Mouse (Mus musculus) heart, embryonic 16.5 days (tissue): ENCODE data around the gene Atp6v1g1. TPM values are rescaled to one million over a fixed set of nuclear protein-coding genes. Genes with fewer than 3 reads are reported as not detected.

Source experiments
- ATAC-seq: fragments of 200-750 bp; cut with Nextera tagmentation; replicated peaks from 2 replicates; pipeline ENCODE4 v1.8.0; 2017; ENCODE audit warnings: moderate number of reproducible peaks; ENCODE audit not compliant: insufficient read depth, low FRiP score; ENCODE audit errors: extremely low read depth
- H3K27ac ChIP-seq: fragments of 300-500 bp; sonication (generic); 2 replicates; pipeline ENCODE4 v1.5.1; 2014; ENCODE audit warnings: mild to moderate bottlenecking, low read length, control low read depth, moderate library complexity
- H3K27me3 ChIP-seq: fragments of 300-500 bp; sonication (generic); 2 replicates; pipeline ENCODE4 v1.6.1; 2014; ENCODE audit warnings: low read length, mixed read lengths; ENCODE audit not compliant: control insufficient read depth, insufficient read depth
- H3K36me3 ChIP-seq: fragments of 300-500 bp; sonication (generic); 2 replicates; pipeline ENCODE4 v1.6.1; 2014; ENCODE audit not compliant: control insufficient read depth, insufficient read depth
- H3K4me1 ChIP-seq: fragments of 300-500 bp; sonication (generic); 2 replicates; pipeline ENCODE4 v1.6.1; 2014; ENCODE audit warnings: low read length, mixed read lengths; ENCODE audit not compliant: control insufficient read depth, insufficient read depth
- H3K4me2 ChIP-seq: fragments of 300-500 bp; sonication (generic); 2 replicates; pipeline ENCODE4 v1.6.1; 2014; ENCODE audit warnings: low read depth, mild to moderate bottlenecking, control low read depth, low read length
- H3K4me3 ChIP-seq: fragments of 300-500 bp; sonication (generic); 2 replicates; pipeline ENCODE4 v1.5.1; 2014; ENCODE audit warnings: mild to moderate bottlenecking, control low read depth, low read length
- H3K9ac ChIP-seq: fragments of 300-500 bp; sonication (generic); 2 replicates; pipeline ENCODE4 v1.6.1; 2014; ENCODE audit warnings: low read length, control low read depth
- H3K9me3 ChIP-seq: fragments of 300-500 bp; sonication (generic); replicated peaks from 2 replicates; pipeline ENCODE4 v1.6.1; 2016; ENCODE audit warnings: low read length; ENCODE audit not compliant: control insufficient read depth
- WGBS: fragments of 180-500 bp; shearing (Covaris S2); extraction: QIAGEN DNeasy Blood & Tissue Kit; methylation state at CpG from one replicate; pipeline ENCODE4 v1.1.7; 2014; 5-methylcytosine and 5-hydroxymethylcytosine counted together
- polyA plus RNA-seq: library from polyadenylated mRNA; unstranded; fragments of >200 nt; fragmentation: Nextera tagmentation; extraction: Ambion mirVana; gene quantifications from 2 replicates; pipeline ENCODE4 v1.2.1, GENCODE M21; 2015

The Atp6v1g1 gene
- polyA plus RNA-seq, 1 experiment from 2014 or later: 238 TPM

GRCm38 (mm10) chr4:63553789-63554576 is 9.4 kb downstream of the Atp6v1g1 start:
- Histone ChIP-seq H3K9me3 (no peaks in the 10 kb centered on the region), H3K4me2 (no peak overlapping the region), H3K4me1 (peaks cover 18% of the 10 kb centered on the region), H3K4me3 (no peak overlapping the region), H3K9ac (no peak overlapping the region), H3K36me3 (peaks cover 35% of the 10 kb centered on the region), H3K27me3 (no peaks in the 10 kb centered on the region), H3K27ac (no peak overlapping the region)
- no peak for ATAC-seq
- 70% methylated on average over 4 of the region's 4 CpGs for WGBS

GRCm38 (mm10) chr4:63554616-63555015 is 10.0 kb downstream of the Atp6v1g1 start:
- H3K4me3 ChIP-seq: no peak overlapping the region
- H3K4me2 ChIP-seq: no peak overlapping the region
- H3K36me3 ChIP-seq: peaks cover 29% of the 10 kb centered on the region
- no peak for ATAC-seq
- H3K27me3 ChIP-seq: no peaks in the 10 kb centered on the region
- 70% methylated on average over 3 of the region's 3 CpGs for WGBS
- H3K9me3 ChIP-seq: no peaks in the 10 kb centered on the region
- H3K27ac ChIP-seq: no peak overlapping the region
- H3K9ac ChIP-seq: no peak overlapping the region
- H3K4me1 ChIP-seq: peaks cover 25% of the 10 kb centered on the region

GRCm38 (mm10) chr4:63555111-63555510 is 10.5 kb downstream of the Atp6v1g1 start:
- ATAC-seq: no peak
- no peaks in the 10 kb centered on the region for H3K27me3 ChIP-seq
- H3K27ac ChIP-seq: no peak overlapping the region
- no peak overlapping the region for H3K4me2 ChIP-seq
- no peaks in the 10 kb centered on the region for H3K9me3 ChIP-seq
- H3K4me3 ChIP-seq: no peak overlapping the region
- peaks cover 27% of the 10 kb centered on the region for H3K36me3 ChIP-seq
- WGBS: 85% methylated on average over 2 of the region's 2 CpGs
- H3K4me1 ChIP-seq: peaks cover 30% of the 10 kb centered on the region
- H3K9ac ChIP-seq: no peak overlapping the region

GRCm38 (mm10) chr4:63556665-63557064 is 12.1 kb downstream of the Atp6v1g1 start:
- ATAC-seq: no peak
- Histone ChIP-seq H3K27me3 (no peaks in the 10 kb centered on the region), H3K27ac (peak overlapping the region; percentile 49), H3K9me3 (no peaks in the 10 kb centered on the region), H3K4me3 (no peak overlapping the region), H3K9ac (no peak overlapping the region), H3K36me3 (peaks cover 15% of the 10 kb centered on the region), H3K4me2 (peak overlapping the region; percentile 76; the same call in 1 of the 2 replicates), H3K4me1 (peaks cover 33% of the 10 kb centered on the region)
- WGBS: 49% methylated on average over 5 of the region's 5 CpGs

GRCm38 (mm10) chr4:63557124-63558059 is 12.8 kb downstream of the Atp6v1g1 start:
- Histone ChIP-seq H3K27ac (peak overlapping the region; percentile 49), H3K4me1 (peaks cover 33% of the 10 kb centered on the region), H3K9me3 (no peaks in the 10 kb centered on the region), H3K36me3 (peaks cover 8% of the 10 kb centered on the region), H3K27me3 (no peaks in the 10 kb centered on the region), H3K9ac (peak overlapping the region; percentile 49), H3K4me2 (peak overlapping the region; percentile 76), H3K4me3 (peak overlapping the region; percentile 76)
- 27% methylated on average over 16 of the region's 16 CpGs for WGBS
- ATAC-seq: no peak

- peak within 1 kb of the TSS; percentile 90 for H3K9ac ChIP-seq
- WGBS: under 1% methylated on average over 69 of the region's 81 CpGs
- no peaks in the 10 kb centered on the region for H3K36me3 ChIP-seq
- H3K27ac ChIP-seq: peak within 1 kb of the TSS; percentile 68
- peak within 1 kb of the TSS; percentile 76 for H3K4me2 ChIP-seq
- ATAC-seq: peak; percentile 81
- H3K27me3 ChIP-seq: no peaks in the 10 kb centered on the region
- no peaks in the 10 kb centered on the region for H3K9me3 ChIP-seq
- peak within 1 kb of the TSS; percentile 76 for H3K4me3 ChIP-seq
- H3K4me1 ChIP-seq: peaks cover 33% of the 10 kb centered on the region
Observed at GRCm38 (mm10) chr4:63558407-63559081, 14.0 kb downstream of the Atp6v1g1 start, which contains the start of gene Tmem268. Gene Tmem268, plus strand, starts transcription at chr4:63558781.

GRCm38 (mm10) chr4:63559127-63559697 is 14.6 kb downstream of the Atp6v1g1 start:
- Histone ChIP-seq H3K4me1 (peaks cover 33% of the 10 kb centered on the region), H3K9ac (peak overlapping the region; percentile 90), H3K27me3 (no peaks in the 10 kb centered on the region), H3K27ac (no peak overlapping the region), H3K4me2 (peak overlapping the region; percentile 76), H3K9me3 (no peaks in the 10 kb centered on the region), H3K36me3 (no peaks in the 10 kb centered on the region), H3K4me3 (peak overlapping the region; percentile 76)
- 35% methylated on average over 9 of the region's 9 CpGs for WGBS
- ATAC-seq: 0 out of 2 replicates have a peak, but pooled peaks have one; percentile 11

- H3K36me3 ChIP-seq: no peaks in the 10 kb centered on the region
- no peak overlapping the region for H3K4me3 ChIP-seq
- 50% methylated on average over 8 of the region's 8 CpGs for WGBS
- 0 out of 2 replicates have a peak overlapping the region, but pooled peaks have one; percentile 6 for H3K4me2 ChIP-seq
- H3K9me3 ChIP-seq: no peaks in the 10 kb centered on the region
- no peaks in the 10 kb centered on the region for H3K27me3 ChIP-seq
- H3K4me1 ChIP-seq: peaks cover 33% of the 10 kb centered on the region
- 0 out of 2 replicates have a peak overlapping the region, but pooled peaks have one; percentile 26 for H3K9ac ChIP-seq
- H3K27ac ChIP-seq: no peak overlapping the region
- ATAC-seq: no peak
Observed at GRCm38 (mm10) chr4:63560079-63560478, 15.5 kb downstream of the Atp6v1g1 start.
